Comparison of ENCODE assay signal across 17 mouse cellular contexts in genomic region chr8:128214256-128214655, GRCm38 (mm10).
DNase-seq lines count a peak whose midpoint lies in the region; ATAC-seq and TF ChIP-seq lines count a peak whose summit lies in the region.
"Had no signal": no experiment of that assay in that cellular context is flagged by ENCODE, and none has a peak within 500 bp of the region (broad histone marks: within the 10 kb centered on the region; RNA-seq: fewer than 3 reads in every experiment).

No protein-coding gene starts in this region.

- no peak overlapping the region for H3K9ac ChIP-seq in kidney, embryonic 15.5 days
- no peak overlapping the region for H3K9ac ChIP-seq in heart, embryonic 11.5 days (ENCODE audit: low read depth, low read length)
- H3K9ac ChIP-seq in lung, postnatal 0 days (replicated peaks; ENCODE audit: low read depth): no peak overlapping the region
- H3K9ac ChIP-seq: embryonic facial prominence, embryonic 12.5 days; liver, embryonic 14.5 days had no signal

- TF ChIP-seq CTCF in kidney, adult 2 months (conservative IDR thresholded peaks at IDR 0.05; ENCODE audit: insufficient read depth, insufficient read length, low read depth, low read length): no peak
- TF ChIP-seq CTCF in lung, postnatal 0 days (IDR thresholded peaks at IDR 0.05): no peak

- ATAC-seq in kidney, embryonic 15.5 days (replicated peaks; ENCODE audit: low FRiP score): no peak
- ATAC-seq in heart, embryonic 11.5 days (replicated peaks; ENCODE audit: insufficient number of reproducible peaks, low FRiP score, low TSS enrichment): no peak
- peak; percentile 58; the same call in 1 of the 2 replicates for ATAC-seq in lung, postnatal 0 days
- ATAC-seq: hindbrain, embryonic 16.5 days had no signal

- peak; percentile 48; the same call in 1 of the 2 replicates for TF ChIP-seq EP300 in lung, postnatal 0 days (IDR thresholded peaks at IDR 0.05)

- DNase-seq in kidney, adult 2 months: peak; percentile 29
- DNase-seq in NIH3T3 (ENCODE audit: low read depth): peak; percentile 77
- peak; percentile 77 for DNase-seq in lung, postnatal 0 days (ENCODE audit: low spot score)
- no peak for DNase-seq in right cerebral cortex, adult 2 months (ENCODE audit: low spot score in 2 of 2)
- DNase-seq in cerebellum, adult 9-11 months: no peak
- no peak for DNase-seq in B cell, adult 2 months
- DNase-seq: adrenal gland, adult 2 months; cerebellum, postnatal 36 days; kidney, adult 18-20 months; layer of hippocampus, adult 9-11 months; right cerebral cortex, postnatal 14 days had no signal

- no peak overlapping the region for H3K4me3 ChIP-seq in kidney, adult 2 months (ENCODE audit: insufficient read depth, low read depth, low read length)
- no peak overlapping the region for H3K4me3 ChIP-seq in kidney, embryonic 15.5 days (replicated peaks)
- no peak overlapping the region for H3K4me3 ChIP-seq in heart, embryonic 11.5 days (ENCODE audit: low read depth, low read length)
- no peak overlapping the region for H3K4me3 ChIP-seq in lung, postnatal 0 days (ENCODE audit: low read depth, low read length)
- H3K4me3 ChIP-seq: embryonic facial prominence, embryonic 12.5 days; forebrain, embryonic 10.5 days had no signal

- H3K27ac ChIP-seq in kidney, adult 2 months (ENCODE audit: insufficient read depth, low read depth, low read length): no peak overlapping the region
- no peak overlapping the region for H3K27ac ChIP-seq in kidney, embryonic 15.5 days
- H3K27ac ChIP-seq in heart, embryonic 11.5 days (ENCODE audit: low read depth, low read length): peak overlapping the region; percentile 42
- no peak overlapping the region; the same call in 1 of the 2 replicates for H3K27ac ChIP-seq in lung, postnatal 0 days (ENCODE audit: low read length)
- H3K27ac ChIP-seq: embryonic facial prominence, embryonic 12.5 days; forebrain, embryonic 10.5 days; liver, embryonic 14.5 days had no signal

- no peaks in the 10 kb centered on the region for H3K9me3 ChIP-seq in kidney, embryonic 15.5 days (replicated peaks)
- H3K9me3 ChIP-seq in heart, embryonic 11.5 days (replicated peaks; ENCODE audit: control insufficient read depth, low read length): no peaks in the 10 kb centered on the region
- H3K9me3 ChIP-seq in lung, postnatal 0 days (ENCODE audit: low read length): no peaks in the 10 kb centered on the region
- H3K9me3 ChIP-seq: embryonic facial prominence, embryonic 12.5 days; forebrain, embryonic 10.5 days had no signal

- no peaks in the 10 kb centered on the region for H3K36me3 ChIP-seq in kidney, adult 2 months (ENCODE audit: control insufficient read depth, insufficient read depth, low read length)
- no peaks in the 10 kb centered on the region for H3K36me3 ChIP-seq in kidney, embryonic 15.5 days
- H3K36me3 ChIP-seq in heart, embryonic 11.5 days (ENCODE audit: control insufficient read depth, insufficient read depth, low read length): no peaks in the 10 kb centered on the region
- H3K36me3 ChIP-seq in lung, postnatal 0 days (ENCODE audit: insufficient read depth, low read length): no peaks in the 10 kb centered on the region
- H3K36me3 ChIP-seq: embryonic facial prominence, embryonic 12.5 days; forebrain, embryonic 10.5 days had no signal

- no peak overlapping the region for H3K4me2 ChIP-seq in kidney, embryonic 15.5 days
- H3K4me2 ChIP-seq in heart, embryonic 11.5 days: no peak overlapping the region
- no peak overlapping the region for H3K4me2 ChIP-seq in lung, postnatal 0 days (replicated peaks; ENCODE audit: low read depth, low read length)
- H3K4me2 ChIP-seq: embryonic facial prominence, embryonic 12.5 days had no signal

- 65% methylated on average over 2 of the region's 2 CpGs for WGBS in kidney, adult 2 months
- WGBS in kidney, embryonic 15.5 days: 56% methylated on average over 2 of the region's 2 CpGs
- whole genome bisulfite sequencing in heart, embryonic 11.5 days (ENCODE audit: insufficient replicate concordance): 43% methylated on average over 2 of the region's 2 CpGs
- WGBS in lung, postnatal 0 days: 15% methylated on average over 2 of the region's 2 CpGs

- TF ChIP-seq POLR2A in kidney, adult 2 months (IDR thresholded peaks at IDR 0.05; ENCODE audit: low read depth, low read length): no peak

- H3K27me3 ChIP-seq in kidney, adult 2 months (replicated peaks; ENCODE audit: control insufficient read depth, insufficient read depth, low read length): no peaks in the 10 kb centered on the region; the same call in 1 of the 2 replicates
- H3K27me3 ChIP-seq in kidney, embryonic 15.5 days: no peaks in the 10 kb centered on the region
- H3K27me3 ChIP-seq in heart, embryonic 11.5 days (ENCODE audit: control insufficient read depth, insufficient read depth, low read length): no peaks in the 10 kb centered on the region
- H3K27me3 ChIP-seq in lung, postnatal 0 days (replicated peaks; ENCODE audit: insufficient read depth, low read length): no peaks in the 10 kb centered on the region
- H3K27me3 ChIP-seq: embryonic facial prominence, embryonic 12.5 days had no signal

- no peaks in the 10 kb centered on the region for H3K4me1 ChIP-seq in kidney, adult 2 months (ENCODE audit: control insufficient read depth, insufficient read depth, low read length)
- H3K4me1 ChIP-seq in kidney, embryonic 15.5 days: 0 out of 2 replicates have a peak, but pooled peaks cover 6% of the 10 kb centered on the region
- H3K4me1 ChIP-seq in heart, embryonic 11.5 days (ENCODE audit: control insufficient read depth, insufficient read depth, low read length): peaks cover 13% of the 10 kb centered on the region
- peaks cover 4% of the 10 kb centered on the region; the same call in 1 of the 2 replicates for H3K4me1 ChIP-seq in lung, postnatal 0 days (ENCODE audit: insufficient read depth, low read depth, low read length)

Comparison
In these comparisons a context has a peak if more than half of its experiments do, and no peak if none do; other contexts are left out.
1. DNase-seq: peak in kidney, adult 2 months (single experiment), NIH3T3 (single experiment) and lung, postnatal 0 days (single experiment); none in right cerebral cortex, adult 2 months (0 of 2), cerebellum, adult 9-11 months (single experiment) and B cell, adult 2 months (0 of 2).